9 mouse cellular contexts compared by ENCODE assay signal in the genomic region with DNA sequence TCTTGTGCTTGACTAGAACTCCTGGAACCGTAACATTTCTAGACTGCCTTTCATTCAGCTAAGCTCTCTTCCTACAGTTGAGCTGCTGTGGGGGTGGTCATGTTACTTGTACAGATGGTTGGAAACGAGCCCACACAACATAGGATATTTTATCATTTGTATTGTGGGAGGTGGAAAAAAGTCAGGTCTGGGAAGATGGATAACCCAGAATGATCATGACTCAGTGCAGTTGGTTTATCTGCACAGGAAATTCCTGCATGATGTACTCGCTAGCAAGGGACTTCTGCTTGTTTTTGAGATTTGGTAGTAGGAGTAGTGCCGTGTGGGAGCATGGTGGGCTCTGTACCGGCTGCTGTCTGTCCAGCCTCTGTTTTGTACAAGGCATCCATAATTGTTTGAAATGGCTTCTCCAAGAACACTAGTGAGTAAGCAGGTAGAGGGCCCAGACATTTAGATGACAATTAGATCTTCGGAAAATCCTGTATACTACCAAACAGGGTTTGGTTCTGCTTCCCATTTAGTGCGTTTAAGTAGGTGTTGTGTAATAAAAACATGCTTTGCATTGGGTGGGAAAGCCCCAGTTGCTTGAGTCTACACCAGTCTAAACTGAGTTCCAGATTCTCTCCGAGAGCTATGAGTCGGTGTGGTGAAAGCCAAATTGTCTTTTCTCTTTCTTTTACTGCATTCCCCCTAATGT.
A peak's percentile ranks its signal among the peaks of the same experiment; 100 is the strongest.
DNase-seq lines count a peak whose midpoint lies in the region; ATAC-seq lines count a peak whose summit lies in the region.
"Had no signal": no experiment of that assay in that cellular context is flagged by ENCODE, and none has a peak within 500 bp of the region (broad histone marks: within the 10 kb centered on the region; RNA-seq: fewer than 3 reads in every experiment).

No protein-coding gene starts in this region.

- intact Hi-C loops in left cerebral cortex, postnatal 36 days (cut with DNase I), result no loop called here

- no peak for ATAC-seq in CD4-positive, CD25-positive, alpha-beta regulatory T cell, adult 4 months

- DNase-seq in 3T3-L1 (ENCODE audit: low read depth, low spot score) (peak; percentile 94), 416B (ENCODE audit: low read depth) (peak; percentile 89)
- DNase-seq in frontal cortex, postnatal 36 days (ENCODE audit: low spot score in 2 of 2), result peak; percentile 61 to 89
- peak; percentile 58 to 59 for DNase-seq in left cerebral cortex, postnatal 36 days (ENCODE audit: low spot score in 2 of 2)
- DNase-seq in gastrocnemius, postnatal 10 days, result no peak
- no peak for DNase-seq in adrenal gland, postnatal 25 days
- DNase-seq: kidney, adult 18-20 months; thymus, postnatal 36 days had no signal

Comparison
In these comparisons a context has a peak if more than half of its experiments do, and no peak if none do; other contexts are left out.
1. DNase-seq: peak in 3T3-L1 (single experiment), 416B (single experiment), frontal cortex, postnatal 36 days (2 of 2) and left cerebral cortex, postnatal 36 days (2 of 2); none in gastrocnemius, postnatal 10 days (single experiment) and adrenal gland, postnatal 25 days (single experiment).